Mouse (Mus musculus): ENCODE data around the gene Cyld.

GRCm38 (mm10) chr8:88686906-88687235, 10.0 kb upstream of the Cyld start:
- no peak for TF ChIP-seq CTCF (conservative IDR thresholded peaks at IDR 0.05; ENCODE audit: low read length)
- no peak for TF ChIP-seq NANOG (IDR thresholded peaks at IDR 0.05; ENCODE audit: borderline replicate concordance, low read length)
- no peak for TF ChIP-seq POU5F1 (IDR thresholded peaks at IDR 0.05; ENCODE audit: borderline replicate concordance, low read length)

Data from E14TG2a.4 (cell line).